Mouse (Mus musculus) spleen, adult 12 weeks (tissue): ENCODE results near the gene Golph3.

Source experiments
- DNase-seq: peaks from one replicate; pipeline ENCODE4 v3.0.0; 2022; ENCODE audit warnings: low spot score

The Golph3 gene

GRCm38 (mm10) chr15:12321091-12321787 is at the start of gene Golph3:
TSS of gene Golph3 (plus strand) at chr15:12321450.
- peak; percentile 89 for DNase-seq

DNA sequence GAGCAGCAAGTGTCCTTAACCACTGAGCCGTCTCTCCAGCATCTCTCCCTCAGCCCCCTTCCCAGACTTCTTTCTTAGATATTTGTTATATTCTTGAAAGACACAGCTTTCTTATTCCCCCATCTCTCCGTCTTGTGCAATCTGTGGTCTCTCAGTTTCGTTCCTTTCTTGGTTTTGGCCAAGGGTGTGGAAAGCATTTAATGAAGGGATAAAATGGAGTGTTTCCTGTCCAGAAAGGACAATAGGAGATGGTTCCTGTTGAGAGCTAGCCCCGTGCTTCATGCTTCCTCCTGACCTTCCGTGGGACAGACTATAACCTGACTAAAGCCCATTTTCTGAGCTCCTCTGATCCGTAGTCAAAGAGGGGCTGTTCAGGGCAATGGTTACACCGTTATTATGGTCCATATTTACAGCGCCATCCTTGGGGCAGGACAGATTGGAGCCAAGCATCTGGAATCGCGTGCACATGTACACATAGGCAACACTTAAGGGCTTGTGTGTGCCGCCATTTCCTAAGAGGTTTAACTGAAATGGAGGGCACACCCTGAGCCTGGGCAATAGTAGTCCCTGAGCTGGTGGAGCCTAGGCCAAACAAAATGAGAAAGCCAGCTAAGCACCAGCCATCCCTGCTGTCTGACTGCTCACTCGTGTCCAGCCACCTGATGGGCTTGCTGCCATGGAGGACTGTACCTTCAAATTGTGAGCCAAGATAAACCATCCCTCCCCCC is 47.8 kb upstream of the Golph3 start:
- no peak for DNase-seq

- no peak for DNase-seq
These were observed 47.0 kb upstream of the Golph3 start for GRCm38 (mm10) chr15:12274053-12274769.

DNA sequence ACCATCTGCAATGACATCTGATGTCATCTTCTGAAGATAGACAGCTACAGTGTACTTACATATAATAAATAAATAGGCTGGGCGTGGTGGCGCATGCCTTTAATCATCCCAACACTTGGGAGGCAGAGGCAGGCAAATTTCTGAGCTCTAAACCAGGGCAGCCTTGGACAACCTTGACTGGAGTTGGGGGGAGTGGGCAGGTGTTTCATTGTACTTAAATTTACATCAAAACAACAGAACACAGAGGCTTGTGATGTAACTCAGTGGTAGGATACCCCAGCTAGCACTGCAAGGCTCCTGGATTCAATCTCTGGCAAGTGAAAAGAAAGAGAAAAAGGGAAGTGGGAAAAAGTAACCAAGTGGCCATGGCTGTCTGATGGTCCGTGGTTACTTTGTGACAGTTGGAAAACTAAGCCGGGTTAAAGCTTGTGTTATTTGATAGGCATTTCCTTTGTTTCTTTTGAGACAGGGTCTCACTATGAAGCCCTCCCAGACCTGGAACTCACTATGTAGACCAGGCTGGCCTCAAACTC is 46.1 kb upstream of the Golph3 start:
- no peak for DNase-seq

- DNase-seq = no peak
These were observed 41.4 kb upstream of the Golph3 start for GRCm38 (mm10) chr15:12279816-12280215.

GRCm38 (mm10) chr15:12284794-12285534 is 36.3 kb upstream of the Golph3 start:
- DNase-seq = no peak

- DNase-seq = no peak
These were observed 35.8 kb upstream of the Golph3 start for GRCm38 (mm10) chr15:12285535-12285809.

DNA sequence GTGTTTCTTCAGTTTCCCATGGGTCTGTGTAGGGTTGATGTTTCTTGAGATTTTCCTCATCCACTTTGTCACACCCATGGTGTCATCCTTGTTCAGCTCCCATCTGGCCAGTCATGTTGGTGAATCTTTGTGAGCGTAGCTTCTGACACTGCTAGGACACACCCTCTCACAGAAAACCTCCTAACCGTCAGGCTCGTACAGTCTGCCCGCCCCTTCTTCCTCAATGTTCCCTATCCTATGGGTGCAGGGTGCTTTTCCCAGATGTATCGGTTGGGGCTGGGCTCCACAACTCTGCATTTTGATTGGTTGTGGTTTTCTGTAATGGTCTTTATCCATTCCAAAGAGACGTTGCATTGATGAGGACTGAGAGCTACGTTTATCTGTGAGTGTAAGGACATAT is 30.9 kb upstream of the Golph3 start:
- no peak for DNase-seq

DNA sequence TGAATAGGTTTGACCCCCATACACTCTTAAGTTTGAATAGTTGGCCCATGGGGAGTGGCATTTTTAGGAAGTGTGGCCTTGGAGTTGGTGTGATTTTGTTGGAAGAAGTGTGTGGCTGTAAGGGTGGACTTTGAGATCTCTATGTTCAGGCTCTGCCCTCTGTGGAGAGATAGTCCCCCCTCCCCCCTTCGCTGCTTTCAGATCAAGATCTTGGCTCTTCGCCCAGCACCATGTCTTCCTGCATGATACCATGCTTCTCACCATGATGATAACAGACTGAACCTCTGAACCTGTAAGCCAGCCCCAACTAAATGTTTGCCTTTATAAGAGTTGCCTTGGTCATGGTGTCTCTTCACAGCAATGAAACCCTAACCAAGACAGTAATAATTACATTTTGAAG is 29.5 kb upstream of the Golph3 start:
- no peak for DNase-seq

GRCm38 (mm10) chr15:12296228-12296627 is 25.0 kb upstream of the Golph3 start:
- DNase-seq = no peak

GRCm38 (mm10) chr15:12298231-12298737 is 23.0 kb upstream of the Golph3 start:
- DNase-seq = no peak

- DNase-seq = no peak
These were observed 19.5 kb upstream of the Golph3 start for GRCm38 (mm10) chr15:12301771-12302170.

GRCm38 (mm10) chr15:12306188-12307071 is 14.8 kb upstream of the Golph3 start:
- no peak for DNase-seq

DNA sequence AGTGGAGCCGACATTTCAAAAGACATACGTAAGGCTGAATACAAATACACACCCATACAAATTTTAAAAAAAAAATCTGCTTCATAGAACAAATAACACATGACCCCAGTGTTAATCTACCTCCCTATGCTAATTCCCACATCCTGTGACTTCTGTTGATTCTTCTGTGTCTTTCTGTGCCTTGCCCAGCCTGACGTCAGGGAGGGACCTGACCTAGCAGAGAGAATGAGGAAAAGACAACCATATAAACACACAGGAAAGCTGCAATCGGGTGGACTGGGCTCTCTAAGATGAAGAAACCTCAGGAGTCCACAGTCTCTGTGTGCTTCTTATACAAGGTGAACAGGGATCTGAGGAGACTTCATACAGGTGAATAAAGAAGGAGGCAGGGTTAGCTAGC is 14.1 kb upstream of the Golph3 start:
- DNase-seq = no peak

DNA sequence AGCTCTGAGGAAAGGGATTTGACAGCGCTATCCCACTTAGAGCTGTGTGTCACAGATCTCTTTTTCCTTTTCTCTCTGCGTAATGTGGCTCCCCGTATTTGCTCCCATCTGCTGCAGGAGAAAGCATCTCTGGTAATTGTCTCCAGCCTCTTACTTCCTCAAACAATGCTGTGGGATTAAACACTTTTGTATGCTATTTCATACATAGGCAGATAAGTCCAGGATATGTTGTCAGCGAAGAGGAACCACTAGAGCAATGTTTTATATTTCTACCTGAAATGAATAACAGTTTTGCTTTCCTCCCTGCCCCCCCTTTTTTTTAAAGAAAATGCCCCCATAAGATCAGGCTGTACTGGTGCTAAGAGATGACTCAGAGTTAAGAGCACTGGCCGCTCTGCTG is 12.7 kb upstream of the Golph3 start:
- no peak for DNase-seq

GRCm38 (mm10) chr15:12310676-12311075 is 10.6 kb upstream of the Golph3 start:
- DNase-seq = no peak

DNA sequence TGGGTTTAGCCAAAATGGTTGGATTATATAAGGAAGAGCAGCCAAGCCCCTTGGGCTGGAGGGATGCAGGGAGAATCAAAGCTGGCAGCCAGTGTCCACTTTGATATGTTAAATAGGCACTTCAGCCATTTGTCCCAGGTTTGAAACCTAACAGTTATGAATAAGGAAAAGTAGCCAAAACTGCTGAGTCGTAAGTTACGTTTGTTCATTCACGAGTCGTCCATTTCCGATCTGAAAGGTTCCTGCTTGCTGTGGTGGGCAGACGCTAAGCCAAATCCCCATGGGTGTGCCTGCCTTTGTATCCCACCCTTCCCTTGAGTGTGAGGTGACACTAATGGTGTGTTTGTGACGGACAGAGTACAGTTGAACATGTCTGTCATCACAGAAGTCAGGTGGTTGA is 9.8 kb upstream of the Golph3 start:
- no peak for DNase-seq

- DNase-seq = no peak
These were observed 8.0 kb upstream of the Golph3 start for GRCm38 (mm10) chr15:12313255-12313654.

- no peak for DNase-seq
These were observed 6.7 kb upstream of the Golph3 start for GRCm38 (mm10) chr15:12314584-12314983.

DNA sequence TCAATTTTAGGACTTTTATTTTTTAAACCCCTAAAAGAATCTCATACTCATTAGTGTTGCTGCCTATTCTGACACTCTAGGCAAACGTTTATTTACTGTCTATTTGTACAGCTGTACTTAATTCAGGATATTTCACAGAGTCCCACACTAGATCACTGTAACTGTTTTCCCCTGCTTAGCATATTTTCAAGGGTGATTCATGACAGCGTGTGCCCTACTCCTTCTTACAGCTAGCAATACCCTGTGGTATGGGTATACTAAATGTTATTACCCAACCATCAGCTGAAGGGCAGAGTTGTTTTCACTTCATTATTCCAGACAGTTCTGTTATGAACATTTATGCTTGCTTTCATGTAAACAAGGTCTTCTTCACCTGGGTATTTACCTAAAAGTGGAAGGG is 5.3 kb upstream of the Golph3 start:
- DNase-seq = no peak

GRCm38 (mm10) chr15:12317290-12317689 is 4.0 kb upstream of the Golph3 start:
- DNase-seq = no peak
